Mouse (Mus musculus) neural tube, embryonic 15.5 days (tissue): ENCODE measurements around the gene Stpg4. TPM values are rescaled to one million over a fixed set of nuclear protein-coding genes. Genes with fewer than 3 reads are reported as not detected.
A peak's percentile ranks its signal among the peaks of the same experiment; 100 is the strongest.

ENCODE experiments used
- ATAC-seq: fragments of 200-750 bp; cut with Nextera tagmentation; 2 replicates; pipeline ENCODE4 v1.8.0; 2017; ENCODE audit warnings: mild to moderate bottlenecking, moderate TSS enrichment, moderate library complexity; ENCODE audit not compliant: low FRiP score
- H3K27ac ChIP-seq: fragments of 300-500 bp; sonication (generic); replicated peaks from 2 replicates; pipeline ENCODE4 v1.5.1; 2015; ENCODE audit warnings: mild to moderate bottlenecking, inconsistent platforms
- H3K27me3 ChIP-seq: fragments of 300-500 bp; sonication (generic); replicated peaks from 2 replicates; pipeline ENCODE4 v1.6.1; 2015; ENCODE audit warnings: inconsistent platforms
- H3K36me3 ChIP-seq: fragments of 300-500 bp; sonication (generic); 2 replicates; pipeline ENCODE4 v1.6.1; 2015; ENCODE audit warnings: inconsistent platforms
- H3K4me1 ChIP-seq: fragments of 300-500 bp; sonication (generic); 2 replicates; pipeline ENCODE4 v1.6.1; 2015; ENCODE audit warnings: inconsistent platforms
- H3K4me2 ChIP-seq: fragments of 300-500 bp; sonication (generic); 2 replicates; pipeline ENCODE4 v1.6.1; 2015; ENCODE audit warnings: inconsistent platforms, mild to moderate bottlenecking, moderate library complexity
- H3K4me3 ChIP-seq: fragments of 300-500 bp; sonication (generic); replicated peaks from 2 replicates; pipeline ENCODE4 v1.5.1; 2015; ENCODE audit warnings: mild to moderate bottlenecking, inconsistent platforms
- H3K9ac ChIP-seq: fragments of 300-500 bp; sonication (generic); replicated peaks from 2 replicates; pipeline ENCODE4 v1.6.1; 2015; ENCODE audit warnings: mild to moderate bottlenecking, inconsistent platforms
- H3K9me3 ChIP-seq: fragments of 300-500 bp; sonication (generic); replicated peaks from 2 replicates; pipeline ENCODE4 v1.6.1; 2016; ENCODE audit warnings: inconsistent platforms
- WGBS: fragments of 180-500 bp; shearing (Covaris S2); methylation state at CpG from one replicate; pipeline ENCODE4 v1.1.7; 2015; ENCODE audit warnings: mixed read lengths; 5-methylcytosine and 5-hydroxymethylcytosine counted together
- polyA plus RNA-seq: library from polyadenylated mRNA; unstranded; fragments of >200 nt; fragmentation: Nextera tagmentation; extraction: Ambion mirVana; gene quantifications from 2 replicates; pipeline ENCODE4 v1.2.1, GENCODE M21; 2015

Stpg4 gene
- polyA plus RNA-seq, 1 experiment from 2014 or later, result 0.26 TPM

DNA sequence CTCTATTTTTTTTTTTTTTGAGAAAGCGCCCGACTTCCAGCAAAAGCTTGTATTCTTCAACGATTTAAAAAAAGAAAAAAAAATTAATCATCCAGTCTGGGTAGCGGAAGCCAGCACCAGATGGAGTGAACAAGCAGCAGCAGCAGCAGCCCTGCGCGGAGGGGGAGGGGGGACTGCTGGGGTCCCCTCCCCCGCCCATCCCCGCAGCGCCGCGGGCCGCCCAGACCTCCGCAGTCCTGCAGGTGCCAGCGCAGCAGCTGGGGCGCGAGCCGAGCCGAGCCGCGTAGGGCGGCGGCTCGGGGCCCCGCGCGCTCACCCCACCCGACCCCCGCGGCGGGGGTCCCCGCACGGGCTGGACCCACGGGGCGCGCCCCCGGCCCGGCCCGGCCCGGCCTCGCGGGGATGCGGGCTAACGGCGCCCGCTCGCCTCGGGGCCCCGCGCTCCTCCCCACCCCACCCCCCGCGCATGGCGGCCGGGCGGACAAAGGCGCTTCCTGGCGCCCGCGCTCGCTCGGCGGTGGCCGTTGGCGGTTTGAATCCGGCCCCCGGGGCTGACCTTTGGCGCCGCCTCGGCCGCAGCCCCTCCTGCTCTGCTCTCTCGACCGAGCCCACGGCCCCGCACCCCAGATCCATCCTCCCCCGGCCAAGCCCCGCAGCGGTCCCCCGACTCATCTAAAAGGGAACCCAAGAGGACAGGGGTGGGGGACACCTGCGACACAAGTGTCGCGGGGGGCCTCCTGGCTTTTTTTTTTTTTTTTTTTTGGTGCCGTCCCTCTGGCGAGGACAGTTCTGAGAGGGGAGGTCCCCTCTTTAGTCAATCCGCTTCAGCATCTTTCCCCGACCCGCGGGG lies 18.6 kb upstream of the Stpg4 start:
- under 1% methylated on average over 72 of the region's 86 CpGs for WGBS
- no peaks in the 10 kb centered on the region for H3K36me3 ChIP-seq
- no peaks in the 10 kb centered on the region for H3K27me3 ChIP-seq
- no peaks in the 10 kb centered on the region for H3K9me3 ChIP-seq
- H3K27ac ChIP-seq, result peak overlapping the region; percentile 98
- H3K4me1 ChIP-seq, result peaks cover 42% of the 10 kb centered on the region
- peak overlapping the region; percentile 87 for H3K4me3 ChIP-seq
- H3K9ac ChIP-seq, result peak overlapping the region; percentile 99
- peak; percentile 56 for ATAC-seq
- H3K4me2 ChIP-seq, result peak overlapping the region; percentile 68

DNA sequence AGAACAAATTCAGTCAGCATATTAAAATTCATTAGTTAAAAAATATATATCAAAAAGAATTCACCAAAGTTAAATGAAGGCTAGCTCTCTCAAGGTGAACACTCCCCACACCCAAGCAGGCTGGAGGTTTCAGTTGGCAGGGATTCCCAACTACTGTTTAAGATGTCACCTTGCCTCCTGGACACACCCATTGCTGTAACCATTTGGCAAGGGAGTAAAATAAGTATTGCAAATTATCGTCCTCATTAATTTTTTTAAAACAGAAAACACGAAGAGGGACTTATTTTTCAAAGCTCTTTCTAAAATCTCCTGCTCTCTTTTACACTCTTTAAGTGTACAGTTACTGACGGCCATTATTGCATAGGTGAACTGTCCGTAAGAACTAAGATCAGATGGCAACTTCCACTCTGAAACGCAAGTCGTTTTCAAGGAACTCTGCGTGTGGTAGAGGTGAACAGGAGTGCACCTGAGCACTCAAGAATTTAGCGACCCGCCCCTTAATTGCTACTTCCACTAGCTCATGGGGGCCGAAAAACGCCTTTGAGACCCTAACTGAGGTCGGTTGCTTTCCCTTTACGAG lies 17.9 kb upstream of the Stpg4 start:
- peak overlapping the region; percentile 98 for H3K27ac ChIP-seq
- WGBS, result under 1% methylated on average over 13 of the region's 13 CpGs

DNA sequence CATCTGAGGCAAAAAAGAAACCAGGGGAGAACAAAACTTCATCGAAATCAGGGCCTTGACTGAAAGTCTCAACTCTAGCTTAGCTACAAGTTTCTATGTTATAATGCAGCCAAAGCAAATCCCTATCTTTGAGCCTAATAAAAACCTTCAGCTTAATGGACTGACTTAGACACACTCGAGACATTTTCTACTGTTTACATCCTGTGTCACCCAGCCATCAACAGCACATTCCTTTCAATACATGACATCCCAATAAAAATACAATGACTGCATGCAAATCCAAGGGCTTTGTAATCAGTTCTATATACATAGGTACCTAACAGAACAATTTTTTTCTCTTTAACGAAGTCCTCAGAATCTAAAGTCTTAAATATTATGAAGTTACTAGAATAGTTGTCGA lies 17.2 kb upstream of the Stpg4 start:
- peaks cover 50% of the 10 kb centered on the region for H3K4me1 ChIP-seq
- peak overlapping the region; percentile 41 for H3K4me3 ChIP-seq
- WGBS, result 41% methylated on average over 4 of the region's 4 CpGs
- H3K27me3 ChIP-seq, result no peaks in the 10 kb centered on the region
- ATAC-seq, result no peak
- no peaks in the 10 kb centered on the region for H3K9me3 ChIP-seq
- H3K9ac ChIP-seq, result peak overlapping the region; percentile 4; the same call in 1 of the 2 replicates
- peak overlapping the region; percentile 57 for H3K4me2 ChIP-seq
- no peaks in the 10 kb centered on the region; the same call in 1 of the 2 replicates for H3K36me3 ChIP-seq
- H3K27ac ChIP-seq, result no peak overlapping the region

More for the DNA sequence above, 17.9 kb upstream of the Stpg4 start:
- no peak for ATAC-seq
- H3K9ac ChIP-seq, result peak overlapping the region; percentile 99
- no peaks in the 10 kb centered on the region for H3K36me3 ChIP-seq
- peaks cover 45% of the 10 kb centered on the region for H3K4me1 ChIP-seq
- no peaks in the 10 kb centered on the region for H3K27me3 ChIP-seq
- H3K4me2 ChIP-seq, result peak overlapping the region; percentile 68
- no peaks in the 10 kb centered on the region for H3K9me3 ChIP-seq
- peak overlapping the region; percentile 87 for H3K4me3 ChIP-seq

DNA sequence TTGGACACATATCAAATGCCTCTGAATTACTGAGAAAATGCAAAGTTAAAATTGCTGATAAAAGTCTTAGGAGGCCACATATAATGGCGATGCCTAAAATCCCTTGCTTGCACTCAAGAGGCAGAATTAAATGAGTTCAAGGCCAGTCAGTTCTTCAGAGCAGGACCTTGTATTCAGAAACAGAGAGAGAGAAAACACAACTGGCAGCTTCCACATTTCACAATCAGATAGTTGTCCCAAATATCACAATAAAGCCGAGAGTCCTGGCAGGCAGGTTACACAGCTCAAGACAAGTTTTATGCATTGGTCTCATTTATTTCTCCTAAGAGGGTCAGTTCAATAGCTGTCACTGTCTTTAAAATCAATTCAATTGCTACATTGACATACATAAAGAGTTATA lies 14.0 kb upstream of the Stpg4 start:
- Histone ChIP-seq H3K27ac (no peak overlapping the region), H3K36me3 (no peaks in the 10 kb centered on the region; the same call in 1 of the 2 replicates), H3K4me1 (peaks cover 55% of the 10 kb centered on the region), H3K4me3 (peak overlapping the region; percentile 10; the same call in 1 of the 2 replicates), H3K9me3 (no peaks in the 10 kb centered on the region), H3K4me2 (peak overlapping the region; percentile 57), H3K9ac (no peak overlapping the region), H3K27me3 (no peaks in the 10 kb centered on the region)
- 43% methylated on average over 2 of the region's 2 CpGs for WGBS
- no peak for ATAC-seq

DNA sequence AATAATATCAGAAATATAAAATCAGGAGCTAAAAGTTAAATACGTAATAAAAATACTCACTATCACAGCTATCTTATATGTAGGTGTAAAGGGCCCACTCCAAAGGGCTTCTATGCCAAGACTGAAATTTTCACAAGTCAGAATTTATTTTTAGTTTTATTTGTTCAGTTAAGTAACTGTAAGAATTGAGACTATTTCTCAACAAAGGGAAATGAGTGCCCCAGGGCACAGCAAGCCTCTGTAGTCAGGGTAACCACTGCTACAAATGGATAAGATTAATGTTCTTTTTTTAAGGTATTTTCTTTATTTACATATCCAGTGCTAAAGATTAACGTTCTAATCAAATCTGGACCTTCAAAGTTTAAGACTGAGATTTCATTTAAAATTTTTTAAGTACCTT lies 11.9 kb upstream of the Stpg4 start:
- ATAC-seq, result no peak
- peaks cover 51% of the 10 kb centered on the region for H3K4me1 ChIP-seq
- whole genome bisulfite sequencing, result 85% methylated on average over 2 of the region's 2 CpGs
- no peak overlapping the region for H3K4me3 ChIP-seq
- H3K27me3 ChIP-seq, result no peaks in the 10 kb centered on the region
- H3K36me3 ChIP-seq, result peaks cover 14% of the 10 kb centered on the region
- no peaks in the 10 kb centered on the region for H3K9me3 ChIP-seq
- H3K4me2 ChIP-seq, result no peak overlapping the region
- H3K27ac ChIP-seq, result no peak overlapping the region
- no peak overlapping the region for H3K9ac ChIP-seq

DNA sequence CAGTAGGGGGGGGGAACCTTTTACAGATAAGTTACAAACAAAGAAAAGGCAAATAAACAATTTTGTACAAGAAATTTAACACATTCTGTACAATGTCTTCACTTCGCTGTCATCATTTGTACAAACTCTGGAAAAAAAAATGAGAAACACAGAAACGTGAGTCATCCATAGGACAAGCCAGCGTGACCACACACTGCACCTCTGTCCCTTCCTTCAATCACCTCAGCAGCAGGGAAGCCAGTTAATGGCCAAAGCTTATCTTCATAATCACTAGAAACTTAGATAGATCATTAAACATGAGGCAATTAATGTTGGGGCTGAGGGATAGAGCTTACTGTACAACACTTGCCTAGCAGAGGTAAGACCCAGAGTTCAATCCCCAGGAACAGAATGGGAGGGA lies 6.4 kb upstream of the Stpg4 start:
- Histone ChIP-seq H3K27ac (no peak overlapping the region), H3K27me3 (no peaks in the 10 kb centered on the region), H3K9ac (no peak overlapping the region), H3K36me3 (peaks cover 51% of the 10 kb centered on the region), H3K4me1 (peaks cover 11% of the 10 kb centered on the region), H3K4me2 (no peak overlapping the region), H3K9me3 (no peaks in the 10 kb centered on the region), H3K4me3 (no peak overlapping the region)
- ATAC-seq, result no peak
- 82% methylated on average over 3 of the region's 3 CpGs for WGBS

DNA sequence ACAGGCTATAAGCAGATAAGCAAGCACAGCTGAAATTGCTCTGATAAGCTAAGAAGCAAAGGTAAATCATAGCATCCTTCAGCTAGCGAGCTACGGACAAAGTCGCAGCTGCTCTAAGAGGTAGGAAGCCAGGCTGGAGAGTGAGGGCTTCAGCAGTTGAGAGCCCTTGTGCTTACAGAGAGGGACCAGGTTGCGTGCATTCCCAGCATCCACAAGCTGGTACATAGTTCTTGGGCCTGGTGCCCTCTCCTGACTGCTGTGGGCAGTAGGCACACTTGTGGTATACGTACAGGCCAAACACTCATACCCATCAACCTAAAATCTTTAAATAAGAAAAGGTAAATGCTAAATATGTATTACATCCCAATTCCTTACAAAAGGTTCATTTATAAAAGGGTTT lies 5.2 kb upstream of the Stpg4 start:
- H3K4me1 ChIP-seq, result peaks cover 6% of the 10 kb centered on the region
- no peak for ATAC-seq
- H3K27ac ChIP-seq, result no peak overlapping the region
- no peak overlapping the region for H3K4me2 ChIP-seq
- H3K9me3 ChIP-seq, result no peaks in the 10 kb centered on the region
- 94% methylated on average over 5 of the region's 5 CpGs for WGBS
- no peaks in the 10 kb centered on the region for H3K27me3 ChIP-seq
- H3K4me3 ChIP-seq, result no peak overlapping the region
- no peak overlapping the region for H3K9ac ChIP-seq
- peaks cover 54% of the 10 kb centered on the region for H3K36me3 ChIP-seq

DNA sequence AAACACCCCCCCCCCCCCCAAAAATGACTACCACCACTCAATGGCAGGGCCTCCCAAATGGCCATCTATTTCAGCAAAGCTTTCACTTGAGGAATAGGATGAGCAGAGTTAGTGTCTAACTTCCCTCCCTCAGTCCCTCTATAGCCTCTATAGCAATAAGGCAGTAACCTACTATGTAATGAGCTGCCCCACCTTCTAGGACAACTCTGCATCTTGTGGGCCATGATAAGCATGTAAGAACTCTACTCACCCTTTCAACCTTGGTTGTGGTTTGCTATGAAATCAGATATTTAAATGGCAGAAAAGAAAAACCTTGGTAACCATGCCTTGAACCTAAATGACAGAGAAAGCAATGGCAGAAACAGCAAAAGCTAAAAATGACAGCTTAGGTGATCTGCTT lies 4.8 kb upstream of the Stpg4 start:
- no peak overlapping the region for H3K27ac ChIP-seq
- H3K4me3 ChIP-seq, result no peak overlapping the region
- H3K27me3 ChIP-seq, result no peaks in the 10 kb centered on the region
- peaks cover 2% of the 10 kb centered on the region; the same call in 1 of the 2 replicates for H3K4me1 ChIP-seq
- no peaks in the 10 kb centered on the region for H3K9me3 ChIP-seq
- H3K4me2 ChIP-seq, result no peak overlapping the region
- H3K36me3 ChIP-seq, result peaks cover 58% of the 10 kb centered on the region
- no peak for ATAC-seq
- H3K9ac ChIP-seq, result no peak overlapping the region

DNA sequence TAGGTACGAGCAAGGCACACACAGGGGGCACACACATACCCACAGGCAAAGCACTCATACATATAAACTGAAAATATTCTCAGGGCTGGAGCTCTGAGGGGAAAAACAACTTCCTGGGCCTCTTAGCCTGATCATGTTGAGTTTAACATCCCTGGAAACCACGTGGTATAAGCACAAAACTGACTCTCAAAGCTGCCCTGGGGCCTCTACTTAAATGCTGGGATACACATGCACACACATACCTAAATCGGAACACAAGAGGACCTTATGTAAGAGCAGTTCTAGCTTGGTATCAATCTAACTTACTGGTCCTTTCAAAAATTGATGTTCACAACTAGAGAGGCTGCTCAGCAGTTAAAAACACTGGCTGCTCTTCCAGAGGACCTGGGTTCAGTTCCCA lies 1.9 kb upstream of the Stpg4 start:
- Histone ChIP-seq H3K4me1 (no peaks in the 10 kb centered on the region), H3K36me3 (peaks cover 46% of the 10 kb centered on the region), H3K27ac (no peak overlapping the region), H3K4me3 (no peak overlapping the region), H3K4me2 (no peak overlapping the region), H3K9me3 (no peaks in the 10 kb centered on the region), H3K9ac (no peak overlapping the region), H3K27me3 (no peaks in the 10 kb centered on the region)
- WGBS, result 92% methylated on average over 3 of the region's 3 CpGs
- no peak for ATAC-seq

DNA sequence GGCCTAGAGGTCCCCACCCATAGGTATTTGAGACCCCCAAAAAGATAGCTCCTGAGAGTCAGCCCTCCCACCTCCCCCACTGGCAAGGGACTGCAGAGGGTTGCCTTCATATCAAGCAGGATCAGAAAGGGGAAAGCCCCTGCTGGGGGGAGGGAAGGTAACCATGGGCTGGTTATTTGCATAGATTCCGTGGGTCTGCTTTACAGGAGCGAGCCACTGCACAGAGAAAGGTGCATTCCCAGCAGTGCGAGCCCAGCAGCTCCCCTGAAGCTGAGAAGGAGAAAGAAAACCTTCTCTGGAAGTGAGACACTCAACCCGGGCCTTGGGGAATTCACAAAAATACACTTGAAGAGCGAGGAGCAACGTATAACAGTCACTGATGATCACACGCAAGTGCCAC lies 9.5 kb downstream of the Stpg4 start:
- no peaks in the 10 kb centered on the region for H3K9me3 ChIP-seq
- H3K4me3 ChIP-seq, result no peak overlapping the region
- no peak overlapping the region for H3K9ac ChIP-seq
- H3K27ac ChIP-seq, result no peak overlapping the region
- no peaks in the 10 kb centered on the region for H3K27me3 ChIP-seq
- H3K36me3 ChIP-seq, result no peaks in the 10 kb centered on the region
- WGBS, result 76% methylated on average over 7 of the region's 7 CpGs
- H3K4me1 ChIP-seq, result no peaks in the 10 kb centered on the region
- H3K4me2 ChIP-seq, result no peak overlapping the region
- ATAC-seq, result no peak

DNA sequence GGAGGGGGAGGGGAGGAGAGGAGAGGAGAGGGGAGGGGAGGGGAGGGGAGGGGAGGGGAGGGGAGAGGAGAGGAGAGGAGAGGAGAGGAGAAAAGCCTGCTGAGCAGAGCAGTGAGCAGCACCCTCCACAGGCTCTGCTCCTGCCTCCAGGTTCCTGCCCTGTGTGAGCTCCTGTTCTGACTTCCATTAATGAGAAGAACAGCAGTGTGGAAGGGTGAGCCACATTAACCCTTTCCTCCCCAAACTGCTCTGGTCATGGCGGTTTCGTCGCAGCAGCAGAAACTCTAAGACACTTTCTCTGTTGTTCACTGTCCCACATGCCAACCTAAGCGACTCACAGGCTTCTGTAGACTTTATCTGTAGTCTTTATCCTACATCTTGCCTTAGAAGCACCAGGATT lies 20.9 kb downstream of the Stpg4 start:
- Histone ChIP-seq H3K27ac (no peak overlapping the region), H3K4me3 (no peak overlapping the region), H3K27me3 (no peaks in the 10 kb centered on the region), H3K4me2 (no peak overlapping the region), H3K9ac (no peak overlapping the region), H3K36me3 (no peaks in the 10 kb centered on the region), H3K4me1 (no peaks in the 10 kb centered on the region), H3K9me3 (no peaks in the 10 kb centered on the region)
- no peak for ATAC-seq
- WGBS, result 87% methylated on average over 4 of the region's 4 CpGs

DNA sequence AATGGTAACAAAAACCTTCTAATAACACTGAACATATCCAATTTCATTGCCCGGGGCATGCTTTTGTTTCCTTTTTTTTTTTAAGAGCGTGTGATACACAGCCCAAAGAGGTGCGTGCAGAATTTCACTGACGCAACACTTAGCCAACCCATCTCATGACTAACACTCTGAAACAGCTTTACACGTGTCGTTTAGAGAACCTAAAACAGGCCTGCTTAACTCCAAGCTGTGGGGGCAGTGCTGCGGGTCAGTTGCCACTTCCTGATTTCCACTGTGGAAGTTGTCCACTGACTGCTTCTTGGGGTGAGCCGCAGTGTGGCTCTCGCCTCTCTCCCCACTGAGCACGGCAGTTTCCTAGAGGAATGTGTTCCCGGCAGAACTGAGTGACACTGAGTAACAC lies 22.0 kb downstream of the Stpg4 start:
- H3K27me3 ChIP-seq, result no peaks in the 10 kb centered on the region
- no peak overlapping the region for H3K27ac ChIP-seq
- no peak overlapping the region for H3K4me2 ChIP-seq
- no peaks in the 10 kb centered on the region for H3K9me3 ChIP-seq
- H3K4me3 ChIP-seq, result no peak overlapping the region
- no peaks in the 10 kb centered on the region for H3K4me1 ChIP-seq
- no peak for ATAC-seq
- no peak overlapping the region for H3K9ac ChIP-seq
- WGBS, result 76% methylated on average over 11 of the region's 11 CpGs
- no peaks in the 10 kb centered on the region for H3K36me3 ChIP-seq
